Mouse (Mus musculus) stomach, postnatal 0 days (tissue): ENCODE data around the gene Ripply1.

Source experiments
- CTCF ChIP-seq: IDR thresholded peaks from 2 replicates; pipeline ENCODE4 v1.5.1; 2016; ENCODE audit warnings: antibody characterized with exemption, low read depth, mild to moderate bottlenecking, moderate library complexity
- EP300 ChIP-seq: optimal IDR thresholded peaks from 2 replicates; pipeline ENCODE3; 2016; ENCODE audit warnings: antibody characterized with exemption

- TF ChIP-seq CTCF (no peak), EP300 (no peak)
Measured at GRCm38 (mm10) chrX:139775084-139775612, 7.0 kb downstream of the Ripply1 start.
